Mouse (Mus musculus) liver, embryonic 14.5 days (tissue): ENCODE results near the gene Prss28.

Source experiments
- CTCF ChIP-seq: IDR thresholded peaks from 2 replicates; pipeline ENCODE4 v1.5.1; 2016; ENCODE audit warnings: antibody characterized with exemption, low read depth, control low read depth
- EP300 ChIP-seq: IDR thresholded peaks from 2 replicates; pipeline ENCODE4 v1.6.1; 2016; ENCODE audit warnings: antibody characterized with exemption, low read depth

GRCm38 (mm10) chr17:25288842-25289241 lies 19.6 kb upstream of the Prss28 start:
- TF ChIP-seq EP300 (no peak), CTCF (peak; percentile 84)
